Mouse (Mus musculus) liver, adult 2 months (tissue): ENCODE measurements around the gene D730048I06Rik.

ENCODE experiments used
- CTCF ChIP-seq: fragments of 200-500 bp; IDR thresholded peaks from 2 replicates; pipeline ENCODE4 v1.5.1; 2011; ENCODE audit warnings: low read depth, low read length, control low read depth
- POLR2A ChIP-seq: fragments of 200-500 bp; IDR thresholded peaks from 2 replicates; pipeline ENCODE4 v1.6.1; 2011; ENCODE audit warnings: low read length, control low read depth; ENCODE audit not compliant: insufficient read depth; ENCODE audit errors: extremely low read depth

GRCm38 (mm10) chr9:35778009-35778408 lies 11.9 kb downstream of the D730048I06Rik start, which contains the start of gene Gm17727:
- TF ChIP-seq POLR2A (no peak), CTCF (no peak)
